Mouse (Mus musculus) common myeloid progenitor, adult 5-6 weeks (primary cell): ENCODE measurements around the gene Cdc42bpa. TPM values are rescaled to one million over a fixed set of nuclear protein-coding genes. Genes with fewer than 3 reads are reported as not detected.

Source experiments
- ATAC-seq: replicated peaks from 2 replicates; pipeline ENCODE4 v1.8.0; 2016; ENCODE audit warnings: low read depth, mild to moderate bottlenecking, moderate TSS enrichment, inconsistent platforms; ENCODE audit not compliant: poor library complexity, severe bottlenecking
- total RNA-seq: library from RNA; stranded (forward); fragments of 200-1000, 187-1606 nt; gene quantifications from 2 replicates; pipeline ENCODE4 v1.2.3, GENCODE M21; 2017

Cdc42bpa gene
- total RNA-seq, 1 experiment from 2014 or later = 31.5 TPM

- ATAC-seq = no peak
Observed at GRCm38 (mm10) chr1:180210781-180211271, 250.6 kb downstream of the Cdc42bpa start.

GRCm38 (mm10) chr1:180212911-180213310, 252.6 kb downstream of the Cdc42bpa start:
- ATAC-seq = no peak

GRCm38 (mm10) chr1:180215044-180215443, 254.8 kb downstream of the Cdc42bpa start:
- peak; percentile 95 for ATAC-seq

Other genes with a start within 250 kb of the Cdc42bpa start
- gene Kif28, start 215.2 kb upstream of the Cdc42bpa start, total RNA-seq = not detected in 2 replicates
- gene Gm10518, start 157.1 kb upstream of the Cdc42bpa start, total RNA-seq = not detected in 2 replicates
- 119 and 126 TPM in 2 replicates for gene Ahctf1, start 156.8 kb upstream of the Cdc42bpa start, total RNA-seq
- gene Coq8a, start 239.1 kb downstream of the Cdc42bpa start, total RNA-seq = 20.9 and 31.6 TPM in 2 replicates